Mouse (Mus musculus): ENCODE results near the gene Dpyd. TPM values are rescaled to one million over a fixed set of nuclear protein-coding genes. Genes with fewer than 3 reads are reported as not detected.

Gene Dpyd
- polyA plus RNA-seq, 1 experiment from 2014 or later = 18.0 TPM

GRCm38 (mm10) chr3:119402836-119403728, 841.2 kb downstream of the Dpyd start:
- 69% methylated on average over 7 of the region's 7 CpGs for WGBS

DNA sequence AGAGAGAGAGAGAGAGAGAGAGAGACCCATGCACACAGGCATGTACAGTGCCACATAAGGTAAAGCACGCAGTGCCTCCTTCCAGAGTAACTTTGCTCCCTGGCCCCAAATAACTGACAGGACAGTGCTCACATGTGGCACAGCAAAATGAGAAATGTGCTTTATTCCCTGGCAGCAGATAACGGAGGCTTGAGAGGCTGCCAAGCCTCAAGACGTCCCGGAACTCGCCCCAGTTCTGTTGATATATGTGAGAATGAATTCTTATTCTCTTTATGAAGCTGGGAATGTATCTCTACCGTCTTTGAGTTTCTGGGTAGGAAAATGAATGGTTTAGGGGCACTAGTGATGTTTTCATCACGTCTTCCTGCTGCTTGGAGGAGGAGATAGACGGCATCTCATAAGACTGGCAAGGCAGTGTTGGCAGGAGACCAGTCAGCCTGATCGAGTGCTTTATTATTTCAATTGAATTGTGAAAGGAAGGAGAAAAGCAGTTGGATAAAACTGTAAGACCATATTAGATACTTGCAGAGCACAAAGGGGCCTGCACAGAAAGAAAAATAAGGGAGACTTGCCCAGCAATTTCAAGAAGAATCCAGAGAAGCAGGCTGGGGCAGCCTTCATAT, 857.3 kb downstream of the Dpyd start:
- 54% methylated on average over 9 of the region's 9 CpGs for WGBS
- Histone ChIP-seq H3K4me3 (replicated peaks; ENCODE audit: low read length) (no peak overlapping the region), H3K27me3 (ENCODE audit: control insufficient read depth, insufficient read depth, low read length) (no peaks in the 10 kb centered on the region), H3K9ac (ENCODE audit: low read length) (no peak overlapping the region), H3K4me1 (ENCODE audit: control insufficient read depth, insufficient read depth, low read length) (no peaks in the 10 kb centered on the region), H3K27ac (ENCODE audit: low read length) (no peak overlapping the region), H3K4me2 (ENCODE audit: low read depth, low read length) (no peak overlapping the region), H3K9me3 (replicated peaks; ENCODE audit: control insufficient read depth, low read length) (no peaks in the 10 kb centered on the region), H3K36me3 (ENCODE audit: control insufficient read depth, insufficient read depth, low read length) (no peaks in the 10 kb centered on the region)
- ATAC-seq (ENCODE audit: insufficient read depth, low FRiP score) = no peak

More at GRCm38 (mm10) chr3:119402836-119403728, 841.2 kb downstream of the Dpyd start:
- Histone ChIP-seq H3K27me3 (ENCODE audit: control insufficient read depth, insufficient read depth, low read length) (no peaks in the 10 kb centered on the region), H3K27ac (ENCODE audit: low read length) (no peak overlapping the region), H3K36me3 (ENCODE audit: control insufficient read depth, insufficient read depth, low read length) (no peaks in the 10 kb centered on the region), H3K9ac (ENCODE audit: low read length) (no peak overlapping the region), H3K4me3 (replicated peaks; ENCODE audit: low read length) (no peak overlapping the region), H3K4me2 (ENCODE audit: low read depth, low read length) (no peak overlapping the region), H3K4me1 (ENCODE audit: control insufficient read depth, insufficient read depth, low read length) (no peaks in the 10 kb centered on the region), H3K9me3 (replicated peaks; ENCODE audit: control insufficient read depth, low read length) (no peaks in the 10 kb centered on the region)
- ATAC-seq (ENCODE audit: insufficient read depth, low FRiP score) = no peak

DNA sequence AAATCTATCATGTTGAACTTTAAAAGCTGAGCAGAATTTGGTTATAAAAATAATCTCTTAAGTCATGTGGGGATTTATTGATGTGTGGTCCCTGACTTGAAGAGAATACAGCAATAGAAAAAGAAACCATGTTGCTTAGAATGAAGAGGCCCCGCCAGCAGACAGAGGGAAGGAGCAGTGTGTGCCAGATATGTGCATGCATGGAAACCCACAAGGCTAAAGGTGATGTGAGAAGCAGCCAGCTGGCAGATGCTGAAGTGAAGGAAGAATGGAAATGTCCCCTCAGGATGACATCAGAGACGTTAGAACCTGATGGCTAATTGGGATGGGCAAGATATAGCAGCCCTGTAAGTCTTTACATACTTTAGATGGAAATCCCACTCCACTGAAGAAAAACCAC, 857.8 kb downstream of the Dpyd start:
- 69% methylated on average over 2 of the region's 2 CpGs for WGBS
- no peak for ATAC-seq (ENCODE audit: insufficient read depth, low FRiP score)
- Histone ChIP-seq H3K9me3 (replicated peaks; ENCODE audit: control insufficient read depth, low read length) (no peaks in the 10 kb centered on the region), H3K9ac (ENCODE audit: low read length) (no peak overlapping the region), H3K4me3 (replicated peaks; ENCODE audit: low read length) (no peak overlapping the region), H3K27me3 (ENCODE audit: control insufficient read depth, insufficient read depth, low read length) (no peaks in the 10 kb centered on the region), H3K27ac (ENCODE audit: low read length) (no peak overlapping the region), H3K4me2 (ENCODE audit: low read depth, low read length) (no peak overlapping the region), H3K4me1 (ENCODE audit: control insufficient read depth, insufficient read depth, low read length) (no peaks in the 10 kb centered on the region), H3K36me3 (ENCODE audit: control insufficient read depth, insufficient read depth, low read length) (no peaks in the 10 kb centered on the region)

DNA sequence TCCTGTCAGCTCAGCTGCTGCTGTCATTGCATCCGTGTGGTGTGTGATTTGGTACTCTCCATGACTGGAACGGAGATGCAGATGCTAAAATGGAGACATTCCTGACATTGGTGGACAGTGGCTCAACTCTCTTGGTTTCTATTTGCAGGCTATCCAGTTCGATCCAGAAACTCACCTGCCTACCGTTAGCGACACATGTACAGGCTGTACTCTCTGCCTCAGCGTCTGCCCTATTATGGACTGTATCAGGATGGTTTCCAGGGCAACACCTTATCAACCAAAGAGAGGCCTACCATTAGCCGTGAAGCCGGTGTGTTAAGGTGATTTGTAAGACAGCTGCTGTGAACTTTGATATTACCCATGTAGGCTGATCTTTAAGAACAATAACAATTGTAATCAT, 869.4 kb downstream of the Dpyd start:
- WGBS = 66% methylated on average over 8 of the region's 8 CpGs
- ATAC-seq (ENCODE audit: insufficient read depth, low FRiP score) = peak; percentile 64; the same call in 1 of the 2 replicates
- no peaks in the 10 kb centered on the region for H3K27me3 ChIP-seq (ENCODE audit: control insufficient read depth, insufficient read depth, low read length)
- H3K4me3 ChIP-seq (replicated peaks; ENCODE audit: low read length) = no peak overlapping the region
- no peaks in the 10 kb centered on the region for H3K9me3 ChIP-seq (replicated peaks; ENCODE audit: control insufficient read depth, low read length)
- H3K36me3 ChIP-seq (ENCODE audit: control insufficient read depth, insufficient read depth, low read length) = no peaks in the 10 kb centered on the region
- H3K4me1 ChIP-seq (ENCODE audit: control insufficient read depth, insufficient read depth, low read length) = no peaks in the 10 kb centered on the region
- H3K9ac ChIP-seq (ENCODE audit: low read length) = no peak overlapping the region
- no peak overlapping the region for H3K27ac ChIP-seq (ENCODE audit: low read length)
- H3K4me2 ChIP-seq (ENCODE audit: low read depth, low read length) = no peak overlapping the region

DNA sequence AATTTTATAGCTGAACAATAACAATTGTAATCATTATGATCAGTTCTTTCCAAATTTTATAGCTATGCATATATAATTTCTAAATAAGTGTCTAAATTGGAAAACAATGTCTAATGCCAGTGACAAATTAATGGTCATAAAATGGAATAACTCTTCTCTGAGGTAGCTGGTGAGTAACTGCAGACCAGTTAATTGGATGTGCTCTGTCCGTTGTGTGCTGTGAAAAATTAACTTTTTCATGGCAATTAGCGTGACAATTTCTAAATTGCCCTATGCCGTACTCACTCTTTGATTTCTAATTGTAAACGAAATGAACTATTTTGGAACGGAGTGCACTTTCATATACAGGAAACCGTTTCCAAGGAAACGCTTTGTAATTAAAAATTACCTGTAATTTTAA, 869.8 kb downstream of the Dpyd start:
- no peaks in the 10 kb centered on the region for H3K9me3 ChIP-seq (replicated peaks; ENCODE audit: control insufficient read depth, low read length)
- H3K4me2 ChIP-seq (ENCODE audit: low read depth, low read length) = no peak overlapping the region
- WGBS = 77% methylated on average over 7 of the region's 7 CpGs
- no peaks in the 10 kb centered on the region for H3K27me3 ChIP-seq (ENCODE audit: control insufficient read depth, insufficient read depth, low read length)
- H3K4me1 ChIP-seq (ENCODE audit: control insufficient read depth, insufficient read depth, low read length) = no peaks in the 10 kb centered on the region
- no peak for ATAC-seq (ENCODE audit: insufficient read depth, low FRiP score)
- H3K27ac ChIP-seq (ENCODE audit: low read length) = no peak overlapping the region
- H3K36me3 ChIP-seq (ENCODE audit: control insufficient read depth, insufficient read depth, low read length) = no peaks in the 10 kb centered on the region
- no peak overlapping the region for H3K9ac ChIP-seq (ENCODE audit: low read length)
- no peak overlapping the region for H3K4me3 ChIP-seq (replicated peaks; ENCODE audit: low read length)

DNA sequence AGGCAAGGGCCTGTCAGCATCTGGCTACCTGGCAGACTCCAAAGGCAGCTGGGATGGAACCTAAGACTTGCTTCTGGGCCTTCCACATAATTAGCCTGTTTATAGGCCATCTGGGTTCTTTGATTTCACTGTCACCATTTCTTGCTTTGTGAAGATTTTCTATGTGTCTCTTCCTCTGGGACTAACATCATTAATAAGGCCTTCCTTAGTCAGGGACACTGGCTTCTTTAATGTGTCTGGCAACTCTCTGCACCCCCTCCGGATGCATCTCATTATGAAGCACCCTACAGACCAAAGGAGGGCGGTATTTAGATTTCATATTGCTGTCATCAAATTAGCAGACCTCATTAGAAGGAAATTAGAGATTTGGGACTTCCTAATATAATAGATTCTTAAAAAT, 885.6 kb downstream of the Dpyd start:
- no peak overlapping the region for H3K9ac ChIP-seq (ENCODE audit: low read length)
- no peaks in the 10 kb centered on the region for H3K27me3 ChIP-seq (ENCODE audit: control insufficient read depth, insufficient read depth, low read length)
- no peaks in the 10 kb centered on the region for H3K36me3 ChIP-seq (ENCODE audit: control insufficient read depth, insufficient read depth, low read length)
- H3K4me1 ChIP-seq (ENCODE audit: control insufficient read depth, insufficient read depth, low read length) = no peaks in the 10 kb centered on the region
- H3K4me3 ChIP-seq (replicated peaks; ENCODE audit: low read length) = no peak overlapping the region
- H3K27ac ChIP-seq (ENCODE audit: low read length) = no peak overlapping the region
- WGBS = 87% methylated on average over 2 of the region's 2 CpGs
- H3K4me2 ChIP-seq (ENCODE audit: low read depth, low read length) = no peak overlapping the region
- ATAC-seq (ENCODE audit: insufficient read depth, low FRiP score) = no peak
- H3K9me3 ChIP-seq (replicated peaks; ENCODE audit: control insufficient read depth, low read length) = no peaks in the 10 kb centered on the region

DNA sequence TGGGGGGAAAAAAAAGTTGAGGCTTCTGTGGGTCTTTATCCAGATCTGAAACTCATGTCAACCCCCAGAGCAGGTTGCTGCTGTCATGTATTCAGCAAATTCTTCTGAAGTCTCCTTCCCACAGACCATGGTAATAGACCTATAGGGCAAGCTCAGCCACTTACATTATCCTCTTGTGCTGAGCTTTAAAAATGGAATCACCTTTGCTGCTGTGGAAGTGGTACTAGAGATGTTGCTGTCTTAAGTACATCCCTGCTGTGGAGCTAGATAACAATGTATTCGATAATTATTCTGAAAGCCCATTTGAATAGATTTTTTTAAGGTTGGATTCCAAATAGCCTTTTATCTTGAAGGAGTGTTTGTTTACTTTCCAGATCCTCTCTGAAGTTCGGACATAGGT, 902.1 kb downstream of the Dpyd start:
- H3K27me3 ChIP-seq (ENCODE audit: control insufficient read depth, insufficient read depth, low read length) = no peaks in the 10 kb centered on the region
- no peak overlapping the region for H3K4me2 ChIP-seq (ENCODE audit: low read depth, low read length)
- WGBS = 38% methylated on average over 2 of the region's 2 CpGs
- no peak overlapping the region for H3K9ac ChIP-seq (ENCODE audit: low read length)
- H3K4me1 ChIP-seq (ENCODE audit: control insufficient read depth, insufficient read depth, low read length) = no peaks in the 10 kb centered on the region
- ATAC-seq (ENCODE audit: insufficient read depth, low FRiP score) = no peak
- H3K36me3 ChIP-seq (ENCODE audit: control insufficient read depth, insufficient read depth, low read length) = no peaks in the 10 kb centered on the region
- H3K9me3 ChIP-seq (replicated peaks; ENCODE audit: control insufficient read depth, low read length) = no peaks in the 10 kb centered on the region
- no peak overlapping the region for H3K4me3 ChIP-seq (replicated peaks; ENCODE audit: low read length)
- no peak overlapping the region for H3K27ac ChIP-seq (ENCODE audit: low read length)

DNA sequence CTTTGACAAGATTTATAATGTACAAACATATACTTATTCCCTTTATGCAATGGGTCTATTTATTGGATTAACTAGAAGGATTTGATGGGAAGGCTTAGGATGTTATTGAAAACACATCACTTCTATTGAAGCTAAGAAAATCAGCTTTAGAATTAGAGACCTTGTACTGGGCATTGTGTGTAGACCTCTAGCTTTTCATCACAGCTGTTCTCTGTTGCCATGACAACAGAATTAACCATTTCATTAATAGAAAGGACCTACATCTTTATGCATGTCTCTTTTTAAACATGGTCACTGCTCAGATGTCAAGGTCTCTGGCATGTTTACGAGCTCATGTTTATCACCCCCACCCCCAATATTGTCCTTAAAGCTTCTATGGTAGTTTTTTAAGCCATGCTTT, 902.5 kb downstream of the Dpyd start:
- Histone ChIP-seq H3K4me2 (ENCODE audit: low read depth, low read length) (no peak overlapping the region), H3K4me1 (ENCODE audit: control insufficient read depth, insufficient read depth, low read length) (no peaks in the 10 kb centered on the region), H3K9me3 (replicated peaks; ENCODE audit: control insufficient read depth, low read length) (no peaks in the 10 kb centered on the region), H3K27me3 (ENCODE audit: control insufficient read depth, insufficient read depth, low read length) (no peaks in the 10 kb centered on the region), H3K36me3 (ENCODE audit: control insufficient read depth, insufficient read depth, low read length) (no peaks in the 10 kb centered on the region), H3K27ac (ENCODE audit: low read length) (no peak overlapping the region), H3K4me3 (replicated peaks; ENCODE audit: low read length) (no peak overlapping the region), H3K9ac (ENCODE audit: low read length) (no peak overlapping the region)
- ATAC-seq (ENCODE audit: insufficient read depth, low FRiP score) = no peak
- WGBS = 71% methylated on average over 1 of the region's 1 CpGs

GRCm38 (mm10) chr3:119467723-119468122, 905.8 kb downstream of the Dpyd start:
- H3K27me3 ChIP-seq (ENCODE audit: control insufficient read depth, insufficient read depth, low read length) = no peaks in the 10 kb centered on the region
- no peak for ATAC-seq (ENCODE audit: insufficient read depth, low FRiP score)
- H3K36me3 ChIP-seq (ENCODE audit: control insufficient read depth, insufficient read depth, low read length) = no peaks in the 10 kb centered on the region
- H3K9me3 ChIP-seq (replicated peaks; ENCODE audit: control insufficient read depth, low read length) = no peaks in the 10 kb centered on the region
- no peak overlapping the region for H3K9ac ChIP-seq (ENCODE audit: low read length)
- WGBS = 76% methylated on average over 2 of the region's 2 CpGs
- H3K4me3 ChIP-seq (replicated peaks; ENCODE audit: low read length) = no peak overlapping the region
- H3K4me1 ChIP-seq (ENCODE audit: control insufficient read depth, insufficient read depth, low read length) = no peaks in the 10 kb centered on the region
- H3K27ac ChIP-seq (ENCODE audit: low read length) = no peak overlapping the region
- H3K4me2 ChIP-seq (ENCODE audit: low read depth, low read length) = no peak overlapping the region
